Mouse (Mus musculus): ENCODE results near the gene Aoc1. TPM values are rescaled to one million over a fixed set of nuclear protein-coding genes. Genes with fewer than 3 reads are reported as not detected.

Aoc1 gene
- polyA plus RNA-seq (2016; fragmentation: Nextera tagmentation; extraction: Ambion mirVana), result not detected in 2 replicates

- Histone ChIP-seq H3K4me3 (replicated peaks) (no peak within 1 kb of the TSS), H3K9me3 (no peaks in the 10 kb centered on the region), H3K27ac (no peak within 1 kb of the TSS), H3K36me3 (no peaks in the 10 kb centered on the region), H3K27me3 (no peaks in the 10 kb centered on the region; the same call in 1 of the 2 replicates), H3K9ac (replicated peaks) (no peak within 1 kb of the TSS), H3K4me1 (replicated peaks) (no peaks in the 10 kb centered on the region), H3K4me2 (no peak within 1 kb of the TSS)
- ATAC-seq (ENCODE audit: insufficient number of reproducible peaks, insufficient read depth, low FRiP score, low TSS enrichment, low read depth), result no peak
- WGBS, result 81% methylated on average over 5 of the region's 5 CpGs
Observed at GRCm38 (mm10) chr6:48872596-48872995, at the start of gene Aoc1. Aoc1 (plus strand) TSS chr6:48872896.

DNA sequence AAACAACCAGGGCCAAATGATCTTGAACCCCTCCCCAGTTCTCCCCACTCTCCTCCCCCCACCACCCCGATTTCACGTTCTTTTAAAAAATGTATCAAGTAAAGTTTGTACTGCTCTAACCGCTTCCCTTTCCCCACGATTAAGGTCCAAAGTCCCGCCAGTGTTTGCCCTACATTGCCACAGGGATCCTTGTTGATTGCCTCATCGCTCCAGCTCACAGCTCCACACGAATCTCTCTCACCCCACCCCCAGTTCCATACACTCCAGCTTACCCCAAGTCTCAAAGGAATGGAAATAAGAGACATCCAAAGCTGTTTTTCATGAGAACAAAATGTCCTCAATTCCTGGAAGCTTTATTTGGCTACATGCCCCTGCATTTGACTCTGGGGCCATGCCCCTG lies 47.7 kb upstream of the Aoc1 start:
- Histone ChIP-seq H3K27me3 (no peaks in the 10 kb centered on the region), H3K4me2 (no peak overlapping the region), H3K9ac (replicated peaks) (no peak overlapping the region), H3K27ac (no peak overlapping the region), H3K9me3 (no peaks in the 10 kb centered on the region), H3K4me3 (replicated peaks) (no peak overlapping the region), H3K4me1 (replicated peaks) (peaks cover 3% of the 10 kb centered on the region; the same call in 1 of the 2 replicates), H3K36me3 (no peaks in the 10 kb centered on the region)
- no peak for ATAC-seq (ENCODE audit: insufficient number of reproducible peaks, insufficient read depth, low FRiP score, low TSS enrichment, low read depth)
- 71% methylated on average over 7 of the region's 7 CpGs for WGBS

DNA sequence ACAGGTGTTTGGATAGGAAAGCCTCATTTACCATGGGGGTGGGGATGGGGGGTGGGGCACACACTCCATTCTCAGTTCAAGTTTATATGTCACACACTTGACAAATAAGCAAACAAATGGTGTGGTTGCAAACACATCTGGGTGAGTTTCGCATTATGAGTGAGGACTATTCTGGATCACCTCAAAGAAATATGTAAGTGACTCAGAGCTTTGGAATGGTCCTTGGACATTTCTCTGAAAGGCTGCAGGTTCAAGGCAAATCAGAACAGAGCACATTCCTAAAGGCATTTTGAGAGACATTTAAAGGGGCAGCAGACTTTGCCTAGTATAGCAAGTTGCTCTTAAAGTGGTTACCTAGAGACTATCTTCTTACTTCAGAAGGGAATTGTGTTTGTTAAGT lies 43.7 kb upstream of the Aoc1 start:
- no peak overlapping the region for H3K4me3 ChIP-seq (replicated peaks)
- H3K9ac ChIP-seq (replicated peaks), result no peak overlapping the region
- no peaks in the 10 kb centered on the region for H3K27me3 ChIP-seq
- H3K27ac ChIP-seq, result no peak overlapping the region
- peaks cover 19% of the 10 kb centered on the region for H3K36me3 ChIP-seq
- no peak for ATAC-seq (ENCODE audit: insufficient number of reproducible peaks, insufficient read depth, low FRiP score, low TSS enrichment, low read depth)
- no peak overlapping the region for H3K4me2 ChIP-seq
- 86% methylated on average over 1 of the region's 1 CpGs for whole genome bisulfite sequencing
- peaks cover 3% of the 10 kb centered on the region; the same call in 1 of the 2 replicates for H3K4me1 ChIP-seq (replicated peaks)
- no peaks in the 10 kb centered on the region for H3K9me3 ChIP-seq

- H3K4me2 ChIP-seq, result no peak overlapping the region
- no peaks in the 10 kb centered on the region for H3K27me3 ChIP-seq
- H3K4me3 ChIP-seq (replicated peaks), result no peak overlapping the region
- H3K27ac ChIP-seq, result no peak overlapping the region
- H3K9me3 ChIP-seq, result no peaks in the 10 kb centered on the region
- peaks cover 26% of the 10 kb centered on the region for H3K36me3 ChIP-seq
- H3K4me1 ChIP-seq (replicated peaks), result no peaks in the 10 kb centered on the region
- no peak for ATAC-seq (ENCODE audit: insufficient number of reproducible peaks, insufficient read depth, low FRiP score, low TSS enrichment, low read depth)
- H3K9ac ChIP-seq (replicated peaks), result no peak overlapping the region
Observed at GRCm38 (mm10) chr6:48829651-48830050, 43.0 kb upstream of the Aoc1 start.

DNA sequence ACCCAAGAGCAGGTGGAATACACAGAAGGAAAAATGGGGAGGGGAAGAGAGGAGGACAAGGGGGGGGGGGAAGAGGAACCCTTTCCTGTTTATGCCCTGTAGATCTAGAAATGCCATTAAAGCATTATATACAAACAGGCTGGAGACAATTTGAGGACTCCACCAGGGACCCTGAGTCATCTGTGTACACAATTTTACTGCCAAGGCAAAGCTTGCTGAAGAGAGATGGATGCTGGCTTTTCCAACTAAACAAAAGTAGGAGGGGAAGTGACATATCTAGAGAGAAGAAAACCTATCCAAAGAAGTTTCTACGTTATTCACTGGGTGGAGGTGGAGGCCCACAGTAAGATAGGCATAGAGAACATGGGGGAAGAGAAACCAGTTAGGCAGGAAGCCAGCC lies 42.5 kb upstream of the Aoc1 start:
- WGBS, result 81% methylated on average over 1 of the region's 1 CpGs

GRCm38 (mm10) chr6:48831141-48831540 lies 41.6 kb upstream of the Aoc1 start:
- Histone ChIP-seq H3K4me3 (replicated peaks) (no peak overlapping the region), H3K9ac (replicated peaks) (no peak overlapping the region), H3K36me3 (peaks cover 41% of the 10 kb centered on the region), H3K27ac (no peak overlapping the region), H3K9me3 (no peaks in the 10 kb centered on the region), H3K27me3 (no peaks in the 10 kb centered on the region), H3K4me1 (replicated peaks) (no peaks in the 10 kb centered on the region), H3K4me2 (no peak overlapping the region)
- no peak for ATAC-seq (ENCODE audit: insufficient number of reproducible peaks, insufficient read depth, low FRiP score, low TSS enrichment, low read depth)
- 85% methylated on average over 5 of the region's 5 CpGs for WGBS

More for the DNA sequence above, 42.5 kb upstream of the Aoc1 start:
- H3K27me3 ChIP-seq, result no peaks in the 10 kb centered on the region
- H3K9ac ChIP-seq (replicated peaks), result no peak overlapping the region
- no peaks in the 10 kb centered on the region for H3K9me3 ChIP-seq
- no peak overlapping the region for H3K4me3 ChIP-seq (replicated peaks)
- ATAC-seq (ENCODE audit: insufficient number of reproducible peaks, insufficient read depth, low FRiP score, low TSS enrichment, low read depth), result no peak
- H3K27ac ChIP-seq, result no peak overlapping the region
- H3K4me1 ChIP-seq (replicated peaks), result no peaks in the 10 kb centered on the region
- peaks cover 32% of the 10 kb centered on the region for H3K36me3 ChIP-seq
- no peak overlapping the region for H3K4me2 ChIP-seq

DNA sequence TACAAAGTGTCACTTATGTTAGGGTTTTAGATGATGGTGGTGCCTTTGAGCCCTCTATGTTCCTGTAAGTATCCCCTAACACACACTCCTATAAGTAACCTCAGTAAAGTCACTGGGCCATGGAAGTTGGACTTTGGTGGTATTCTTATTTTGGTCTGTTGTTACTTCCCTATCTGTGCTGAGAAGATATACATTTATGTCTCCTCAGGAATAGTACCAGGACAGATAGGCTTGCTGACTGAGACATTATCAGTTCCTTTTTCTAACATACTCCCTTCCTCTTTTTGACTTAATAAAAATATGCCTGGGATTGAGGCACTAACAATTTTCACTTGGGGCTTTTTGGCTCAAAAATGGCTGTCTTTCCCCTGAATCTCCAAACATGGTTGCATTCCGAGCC lies 40.3 kb upstream of the Aoc1 start:
- Histone ChIP-seq H3K4me2 (no peak overlapping the region), H3K4me3 (replicated peaks) (no peak overlapping the region), H3K4me1 (replicated peaks) (no peaks in the 10 kb centered on the region), H3K9ac (replicated peaks) (no peak overlapping the region), H3K27ac (no peak overlapping the region), H3K27me3 (no peaks in the 10 kb centered on the region), H3K9me3 (no peaks in the 10 kb centered on the region), H3K36me3 (peaks cover 54% of the 10 kb centered on the region)
- ATAC-seq (ENCODE audit: insufficient number of reproducible peaks, insufficient read depth, low FRiP score, low TSS enrichment, low read depth), result no peak
- 96% methylated on average over 1 of the region's 1 CpGs for WGBS

GRCm38 (mm10) chr6:48833515-48833914 lies 39.2 kb upstream of the Aoc1 start:
- H3K36me3 ChIP-seq, result peaks cover 65% of the 10 kb centered on the region
- H3K27me3 ChIP-seq, result no peaks in the 10 kb centered on the region
- H3K4me2 ChIP-seq, result no peak overlapping the region
- no peak for ATAC-seq (ENCODE audit: insufficient number of reproducible peaks, insufficient read depth, low FRiP score, low TSS enrichment, low read depth)
- H3K9ac ChIP-seq (replicated peaks), result no peak overlapping the region
- 96% methylated on average over 4 of the region's 4 CpGs for WGBS
- no peak overlapping the region for H3K4me3 ChIP-seq (replicated peaks)
- no peak overlapping the region for H3K27ac ChIP-seq
- peaks cover 2% of the 10 kb centered on the region for H3K4me1 ChIP-seq (replicated peaks)
- H3K9me3 ChIP-seq, result no peaks in the 10 kb centered on the region

DNA sequence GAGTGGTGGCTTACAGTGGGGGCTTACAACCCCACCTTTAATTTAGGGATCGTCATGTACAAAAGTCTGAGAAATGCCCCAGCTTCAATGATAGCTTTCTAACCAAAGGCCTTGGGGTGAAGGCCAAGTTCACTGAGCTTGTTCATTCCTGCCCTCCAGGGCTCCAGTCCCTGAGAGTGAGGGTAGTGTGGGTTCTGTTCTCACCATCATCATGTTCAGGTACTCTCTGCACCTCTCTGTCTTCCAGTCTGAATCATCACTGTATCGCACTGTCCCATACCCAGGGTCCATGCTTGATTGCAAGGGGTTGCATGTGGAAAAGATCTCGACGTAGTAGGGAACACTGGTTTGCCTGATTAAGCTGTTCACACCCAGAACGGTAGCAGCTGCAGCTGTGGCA lies 37.5 kb upstream of the Aoc1 start:
- no peaks in the 10 kb centered on the region for H3K27me3 ChIP-seq
- no peak for ATAC-seq (ENCODE audit: insufficient number of reproducible peaks, insufficient read depth, low FRiP score, low TSS enrichment, low read depth)
- no peak overlapping the region for H3K9ac ChIP-seq (replicated peaks)
- peaks cover 65% of the 10 kb centered on the region for H3K36me3 ChIP-seq
- H3K9me3 ChIP-seq, result no peaks in the 10 kb centered on the region
- no peak overlapping the region for H3K4me3 ChIP-seq (replicated peaks)
- peaks cover 19% of the 10 kb centered on the region for H3K4me1 ChIP-seq (replicated peaks)
- 88% methylated on average over 5 of the region's 5 CpGs for WGBS
- no peak overlapping the region for H3K27ac ChIP-seq
- H3K4me2 ChIP-seq, result no peak overlapping the region

- H3K27ac ChIP-seq, result no peak overlapping the region
- no peak overlapping the region for H3K4me2 ChIP-seq
- ATAC-seq (ENCODE audit: insufficient number of reproducible peaks, insufficient read depth, low FRiP score, low TSS enrichment, low read depth), result no peak
- peaks cover 65% of the 10 kb centered on the region for H3K36me3 ChIP-seq
- H3K4me3 ChIP-seq (replicated peaks), result no peak overlapping the region
- H3K9ac ChIP-seq (replicated peaks), result no peak overlapping the region
- H3K27me3 ChIP-seq, result no peaks in the 10 kb centered on the region
- H3K4me1 ChIP-seq (replicated peaks), result peaks cover 26% of the 10 kb centered on the region
- WGBS, result 85% methylated on average over 5 of the region's 5 CpGs
- H3K9me3 ChIP-seq, result no peaks in the 10 kb centered on the region
Observed at GRCm38 (mm10) chr6:48836146-48836545, 36.5 kb upstream of the Aoc1 start.

DNA sequence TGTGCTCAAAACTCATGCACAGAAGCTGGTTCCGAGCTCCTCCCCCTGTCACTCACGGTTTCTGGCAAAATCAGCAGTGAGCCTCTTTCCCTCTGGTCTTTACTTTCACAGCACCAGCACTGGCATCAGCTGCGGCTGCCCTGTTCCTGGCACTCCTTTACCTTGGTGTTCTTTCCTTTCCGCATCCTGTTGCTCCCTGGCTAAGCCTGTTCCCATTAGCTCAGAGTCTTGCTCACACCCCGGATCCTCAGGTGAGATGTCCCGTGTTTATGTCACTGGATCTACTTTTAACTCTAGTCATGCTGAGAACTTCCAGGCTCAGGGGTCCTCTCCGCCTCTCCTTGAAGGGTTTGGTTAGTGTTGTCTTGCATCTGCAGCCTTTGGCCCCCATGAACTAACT lies 35.2 kb upstream of the Aoc1 start:
- no peak overlapping the region for H3K27ac ChIP-seq
- no peak overlapping the region for H3K4me2 ChIP-seq
- no peak for ATAC-seq (ENCODE audit: insufficient number of reproducible peaks, insufficient read depth, low FRiP score, low TSS enrichment, low read depth)
- H3K4me1 ChIP-seq (replicated peaks), result peaks cover 37% of the 10 kb centered on the region
- H3K4me3 ChIP-seq (replicated peaks), result no peak overlapping the region
- H3K36me3 ChIP-seq, result peaks cover 62% of the 10 kb centered on the region
- H3K9ac ChIP-seq (replicated peaks), result no peak overlapping the region
- H3K27me3 ChIP-seq, result no peaks in the 10 kb centered on the region
- WGBS, result 81% methylated on average over 7 of the region's 7 CpGs
- H3K9me3 ChIP-seq, result no peaks in the 10 kb centered on the region

DNA sequence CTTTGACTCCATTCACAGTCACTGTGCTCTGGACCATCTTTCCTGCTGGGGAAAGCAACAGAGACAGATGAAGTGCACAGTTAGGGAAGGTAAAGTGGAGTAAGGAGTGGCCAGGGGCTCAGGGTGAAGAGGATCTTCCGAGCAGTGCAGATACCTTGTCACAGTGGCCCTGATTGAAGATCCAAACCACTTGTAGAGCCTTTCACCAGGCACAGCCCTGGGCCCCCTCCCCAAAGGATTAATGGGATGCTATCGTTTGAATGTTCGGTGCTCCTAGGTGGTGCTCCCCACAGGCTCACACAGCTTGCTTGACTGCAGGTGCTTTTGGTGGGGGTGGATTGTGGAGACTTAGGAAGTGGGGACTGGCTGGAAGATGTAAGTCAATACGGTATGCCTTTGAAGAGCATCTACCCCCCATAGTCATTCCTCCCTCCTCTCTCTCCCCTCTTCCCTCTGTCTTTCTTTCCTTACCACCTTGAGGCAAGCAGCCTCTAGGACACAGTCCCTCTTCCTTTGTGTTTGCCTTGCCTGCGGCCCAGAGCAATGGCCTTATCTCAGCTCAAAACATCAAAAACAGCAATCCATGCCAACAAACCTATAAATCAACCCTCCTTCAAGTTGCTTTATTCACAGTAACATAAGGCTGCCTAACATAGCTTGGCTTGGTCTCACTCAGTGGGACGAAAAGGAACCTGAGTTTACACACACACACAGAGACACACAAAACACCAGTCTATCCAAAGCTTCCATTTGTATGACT lies 34.2 kb upstream of the Aoc1 start:
- Histone ChIP-seq H3K36me3 (peaks cover 60% of the 10 kb centered on the region), H3K9ac (replicated peaks) (no peak overlapping the region), H3K27ac (no peak overlapping the region), H3K4me2 (peak overlapping the region; percentile 81), H3K9me3 (no peaks in the 10 kb centered on the region), H3K4me1 (replicated peaks) (peaks cover 38% of the 10 kb centered on the region), H3K4me3 (replicated peaks) (no peak overlapping the region), H3K27me3 (no peaks in the 10 kb centered on the region)
- ATAC-seq (ENCODE audit: insufficient number of reproducible peaks, insufficient read depth, low FRiP score, low TSS enrichment, low read depth), result no peak
- WGBS, result 75% methylated on average over 6 of the region's 6 CpGs

Measured in limb, embryonic 12.5 days (tissue).